Mouse (Mus musculus): Measurements from ENCODE around the gene Rpp25l.
"Not testable (repeated sequence)": the region's sequence is repeated elsewhere in the genome, so short reads cannot be mapped to it uniquely, and the experiment has no call there.

Gene Rpp25l

GRCm38 (mm10) chr4:41737602-41738255 is 24.4 kb upstream of the Rpp25l start:
- DNase-seq (ENCODE audit: low read depth, low spot score): no peak

- DNase-seq (ENCODE audit: low read depth, low spot score): no peak
Observed at GRCm38 (mm10) chr4:41731052-41731765, 17.9 kb upstream of the Rpp25l start, which contains the start of gene Arid3c. Gene Arid3c (minus strand): TSS chr4:41731142.

GRCm38 (mm10) chr4:41726826-41727621 is 13.7 kb upstream of the Rpp25l start:
- DNase-seq (ENCODE audit: low read depth, low spot score): no peak

- peak; percentile 89 for DNase-seq (ENCODE audit: low read depth, low spot score)
Observed at GRCm38 (mm10) chr4:41722918-41723351, 9.6 kb upstream of the Rpp25l start, which contains the start of gene Dctn3. Gene Dctn3 (minus strand): TSS chr4:41723170.

GRCm38 (mm10) chr4:41716834-41717233 is 3.5 kb upstream of the Rpp25l start:
- DNase-seq (ENCODE audit: low read depth, low spot score): no peak

- no peak for DNase-seq (ENCODE audit: low read depth, low spot score)
Observed at GRCm38 (mm10) chr4:41715596-41715995, 2.3 kb upstream of the Rpp25l start.

- no peak for DNase-seq (ENCODE audit: low read depth, low spot score)
Observed at GRCm38 (mm10) chr4:41715082-41715481, 1.7 kb upstream of the Rpp25l start.

- DNase-seq (ENCODE audit: low read depth, low spot score): no peak
Observed at GRCm38 (mm10) chr4:41714276-41714675, 942 bp upstream of the Rpp25l start.

- DNase-seq (ENCODE audit: low read depth, low spot score): no peak
Observed at GRCm38 (mm10) chr4:41712421-41713196, 725 bp downstream of the Rpp25l start.

- DNase-seq (ENCODE audit: low read depth, low spot score): no peak
Observed at GRCm38 (mm10) chr4:41711705-41712375, 1.5 kb downstream of the Rpp25l start.

- no peak for DNase-seq (ENCODE audit: low read depth, low spot score)
Observed at GRCm38 (mm10) chr4:41710229-41710628, 3.1 kb downstream of the Rpp25l start.

GRCm38 (mm10) chr4:41708192-41708745 is 5.1 kb downstream of the Rpp25l start:
- no peak for DNase-seq (ENCODE audit: low read depth, low spot score)

- no peak for DNase-seq (ENCODE audit: low read depth, low spot score)
Observed at GRCm38 (mm10) chr4:41707011-41707535, 6.3 kb downstream of the Rpp25l start.

GRCm38 (mm10) chr4:41705922-41706754 is 7.2 kb downstream of the Rpp25l start:
- no peak for DNase-seq (ENCODE audit: low read depth, low spot score)

- no peak for DNase-seq (ENCODE audit: low read depth, low spot score)
Observed at GRCm38 (mm10) chr4:41704651-41705050, 8.7 kb downstream of the Rpp25l start.

- not testable (repeated sequence) for DNase-seq (ENCODE audit: low read depth, low spot score)
Observed at GRCm38 (mm10) chr4:41702226-41702625, 11.1 kb downstream of the Rpp25l start.

GRCm38 (mm10) chr4:41700224-41700623 is 13.1 kb downstream of the Rpp25l start:
- DNase-seq (ENCODE audit: low read depth, low spot score): not testable (repeated sequence)

- DNase-seq (ENCODE audit: low read depth, low spot score): not testable (repeated sequence)
Observed at GRCm38 (mm10) chr4:41699783-41700182, 13.6 kb downstream of the Rpp25l start, which contains the start of gene Il11ra1. Gene Il11ra1 (plus strand): TSS chr4:41699989.

- DNase-seq (ENCODE audit: low read depth, low spot score): not testable (repeated sequence)
Observed at GRCm38 (mm10) chr4:41698421-41699016, 14.8 kb downstream of the Rpp25l start.

All from retina, postnatal 7 days (tissue).